Mouse (Mus musculus) gastrocnemius, postnatal 4 days (tissue): ENCODE data around the gene Mga. TPM values are rescaled to one million over a fixed set of nuclear protein-coding genes. Genes with fewer than 3 reads are reported as not detected.

ENCODE experiments used
- microRNA-seq: library from miRNA; unstranded; fragments of <30 nt; microRNA quantifications from one replicate; pipeline ENCODE4 v1.2.0, GENCODE M21; 2021
- total RNA-seq, 2 experiments: library from RNA; stranded (reverse); gene quantifications; 2 replicates each; pipeline ENCODE4 v1.2.3; 2021

Gene Mga
- total RNA-seq, 2 experiments from 2014 or later, result 69.0 to 70.8 TPM

Small RNA genes within 50 kb of the gene (microRNA-seq; reads per million reads assigned to microRNA genes)
- not detected for gene Mir7665

Other genes starting within 250 kb of the Mga start
- gene Ndufaf1, start 234.4 kb upstream of the Mga start, total RNA-seq, result 10 to 100 TPM; 31.2 to 32.4 TPM
- 10 to 100 TPM; 32.3 to 38.3 TPM for gene Rtf1, start 222.2 kb upstream of the Mga start, total RNA-seq
- gene Itpka, start 154.9 kb upstream of the Mga start, total RNA-seq, result under 1 TPM; 0.29 to 0.34 TPM
- not detected for gene Ltk, start 136.8 kb upstream of the Mga start, total RNA-seq
- gene Rpap1, start 109.7 kb upstream of the Mga start, total RNA-seq, result 10 to 100 TPM; 18.3 to 19.9 TPM
- 1 to 10 TPM; 8.8 to 9.7 TPM for gene Tyro3, start 99.5 kb upstream of the Mga start, total RNA-seq
- gene Mapkbp1, start 75.5 kb downstream of the Mga start, total RNA-seq, result 10 to 100 TPM; 14.1 to 15.6 TPM
- 1 to 10 TPM; 7.9 to 9.2 TPM for gene Jmjd7, start 130.3 kb downstream of the Mga start, total RNA-seq
- gene Gm28042, start 130.3 kb downstream of the Mga start, total RNA-seq, result 1 to 10 TPM; 1.0 to 1.2 TPM
- 1 to 10 TPM; 1.8 to 2.9 TPM for gene Pla2g4b, start 136.2 kb downstream of the Mga start, total RNA-seq